Mouse (Mus musculus) thymus, adult 18-20 months (tissue): ENCODE measurements around the gene Mapk13.
"Not testable (repeated sequence)": the region's sequence is repeated elsewhere in the genome, so short reads cannot be mapped to it uniquely, and the experiment has no call there.

Experiments
- DNase-seq, 2 experiments: peaks; one replicate each; pipeline ENCODE4 v3.0.0; 2022; ENCODE audit warnings: mixed read lengths in 2 of 2

Mapk13 gene

DNA sequence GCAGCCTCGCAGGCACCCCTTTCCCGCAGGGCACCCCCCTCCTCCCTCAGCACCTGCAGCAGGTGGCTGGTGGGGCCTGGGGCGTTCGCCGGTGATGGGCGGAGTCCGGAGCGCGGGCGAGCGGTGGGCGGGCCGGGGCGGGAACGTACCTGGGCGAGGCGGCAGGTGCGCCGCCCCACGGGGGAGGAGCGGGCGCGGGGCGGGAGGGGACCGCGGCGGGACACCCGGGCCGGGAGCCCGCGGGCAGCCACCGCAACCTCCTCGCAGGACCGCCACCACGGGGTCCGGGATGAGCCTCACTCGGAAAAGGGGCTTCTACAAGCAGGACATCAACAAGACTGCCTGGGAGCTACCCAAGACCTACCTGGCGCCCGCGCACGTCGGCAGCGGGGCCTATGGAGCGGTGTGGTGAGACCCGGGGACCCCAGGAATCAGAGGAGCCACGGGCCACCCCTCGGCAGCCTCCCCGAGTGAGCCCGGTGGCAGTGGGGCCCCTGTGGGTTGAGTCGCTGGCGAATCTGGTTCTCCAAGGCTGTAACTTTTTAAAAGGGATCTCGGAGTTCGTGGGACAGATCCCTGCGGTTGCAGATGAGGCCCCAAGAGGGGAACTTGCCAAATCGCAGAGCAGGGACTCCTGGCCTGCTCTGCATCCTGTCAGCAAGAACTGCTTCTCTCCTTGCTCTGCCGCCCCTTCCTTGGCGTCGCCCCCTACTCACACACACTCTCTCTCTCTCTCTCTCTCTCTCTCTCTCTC lies at the start of gene Mapk13:
Gene Mapk13 (plus strand): TSS at position 177 of the 754 bp plus-strand sequence.
- DNase-seq, result no peak

DNA sequence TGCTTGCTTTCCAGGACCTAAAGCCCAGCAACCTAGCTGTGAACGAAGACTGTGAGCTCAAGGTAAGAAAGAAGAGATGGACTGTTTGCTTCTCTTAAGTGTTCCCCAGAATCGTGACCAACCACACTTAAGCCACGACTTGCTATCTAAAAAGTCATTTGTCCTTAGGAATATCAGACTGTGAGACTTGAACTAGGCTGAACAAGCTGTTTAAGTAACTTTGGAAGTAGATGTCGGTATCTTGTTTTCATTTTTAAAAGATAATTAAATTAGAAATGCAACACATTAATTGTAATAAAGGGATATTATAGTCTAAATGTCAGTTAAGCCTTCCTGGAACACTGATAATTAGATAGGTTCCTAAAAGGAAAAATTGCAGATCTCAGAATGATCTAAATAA lies 43.3 kb upstream of the Mapk13 start, which contains the start of gene AC170998.1:
Gene AC170998.1 (plus strand): TSS at position 301 of the 400 bp plus-strand sequence.
- no peak for DNase-seq

DNA sequence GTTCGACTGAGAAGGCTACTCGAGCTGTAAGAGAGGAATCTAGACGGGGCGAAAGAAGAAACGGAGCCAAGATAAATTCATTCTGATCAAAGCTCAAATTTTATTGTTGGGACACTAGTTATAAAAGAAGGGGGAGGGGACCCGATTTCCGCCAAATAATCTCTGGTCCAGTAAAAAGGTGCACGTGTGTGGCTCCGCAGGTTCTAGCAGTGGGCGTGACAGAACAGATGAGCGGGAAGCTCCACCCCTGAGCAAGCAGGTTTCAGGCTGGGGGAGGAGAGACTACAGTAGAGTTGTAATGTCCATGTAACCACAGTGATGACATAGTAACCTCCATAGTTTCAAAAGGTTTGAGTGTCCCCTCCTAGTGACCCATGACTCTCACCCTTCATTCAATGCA lies 41.6 kb upstream of the Mapk13 start:
- not testable (repeated sequence) for DNase-seq

DNA sequence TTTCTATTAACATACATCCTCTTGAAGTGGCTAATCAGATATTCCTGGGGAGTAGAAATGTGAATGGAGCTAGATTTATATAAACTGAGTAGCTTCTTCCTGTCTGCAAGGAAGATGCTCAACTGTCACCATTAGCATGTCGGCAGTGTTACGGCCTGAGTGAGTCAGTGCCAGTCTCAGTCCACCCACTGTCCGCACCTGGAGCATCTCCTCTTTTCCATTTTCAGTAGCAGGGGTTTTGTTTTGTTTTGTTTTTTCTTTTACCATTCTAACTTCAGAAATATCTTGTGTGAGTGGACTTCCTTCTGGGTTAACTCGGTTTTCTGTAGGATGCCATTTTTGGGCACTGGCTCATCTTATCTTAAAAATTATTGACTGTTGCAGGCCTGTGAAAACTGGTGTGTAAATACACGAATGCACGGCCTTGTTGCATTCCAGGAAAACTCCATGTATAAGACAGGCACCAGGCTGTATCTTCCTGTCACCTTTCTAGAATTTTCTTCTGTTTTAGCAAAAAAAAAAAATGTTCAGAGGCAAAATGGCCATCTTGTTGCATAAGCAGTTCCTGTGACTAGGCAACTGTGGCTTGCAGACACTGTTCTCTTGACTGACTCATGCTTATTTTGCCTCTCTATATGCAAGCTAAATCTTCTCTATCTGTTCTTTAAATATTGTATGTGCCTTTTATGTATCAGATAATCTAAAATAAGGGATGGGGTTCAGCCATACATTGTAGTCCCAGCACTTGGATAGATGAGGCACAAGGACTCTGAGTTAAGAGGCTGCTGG lies 33.6 kb upstream of the Mapk13 start:
- no peak for DNase-seq

DNA sequence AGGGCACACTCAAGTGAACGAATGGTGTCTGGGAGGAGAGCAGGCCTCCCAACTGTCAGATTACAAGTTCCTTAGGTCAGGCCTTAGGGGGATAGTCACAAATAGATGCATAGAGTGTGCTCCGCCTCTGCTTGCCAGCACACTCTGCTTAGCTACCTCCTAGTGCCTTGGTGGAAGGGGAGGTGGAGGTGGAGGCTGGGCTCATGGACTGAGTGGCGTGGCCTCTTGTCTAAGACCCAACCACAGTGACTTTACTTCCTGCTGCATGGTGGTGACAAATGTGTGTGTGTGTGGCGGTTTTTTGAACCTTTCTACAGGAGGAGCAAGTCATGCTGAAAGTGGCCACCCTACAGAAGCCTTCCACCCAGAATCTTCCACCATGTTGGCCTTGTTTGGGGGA lies 32.6 kb upstream of the Mapk13 start:
- DNase-seq, result no peak

DNA sequence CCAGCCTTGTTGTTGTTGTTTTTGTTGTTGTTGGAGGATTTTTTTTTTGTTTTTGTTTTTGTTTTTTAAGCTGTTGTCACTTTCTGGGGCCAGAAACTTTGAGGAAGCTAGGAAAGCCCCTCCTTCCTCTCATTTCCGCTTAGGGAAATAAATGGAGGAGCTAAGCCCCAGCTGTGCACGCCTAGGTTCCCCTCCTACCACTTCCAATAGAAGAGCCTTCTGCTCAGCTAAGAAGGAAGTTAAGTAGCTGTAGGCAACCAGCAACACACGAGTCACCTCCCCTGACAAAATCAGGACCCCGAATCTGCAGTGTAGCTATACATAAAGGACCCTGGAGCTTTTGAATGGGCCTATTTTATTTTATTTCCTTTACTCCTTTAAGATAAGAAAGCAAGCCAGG lies 31.1 kb upstream of the Mapk13 start:
- DNase-seq, result no peak

DNA sequence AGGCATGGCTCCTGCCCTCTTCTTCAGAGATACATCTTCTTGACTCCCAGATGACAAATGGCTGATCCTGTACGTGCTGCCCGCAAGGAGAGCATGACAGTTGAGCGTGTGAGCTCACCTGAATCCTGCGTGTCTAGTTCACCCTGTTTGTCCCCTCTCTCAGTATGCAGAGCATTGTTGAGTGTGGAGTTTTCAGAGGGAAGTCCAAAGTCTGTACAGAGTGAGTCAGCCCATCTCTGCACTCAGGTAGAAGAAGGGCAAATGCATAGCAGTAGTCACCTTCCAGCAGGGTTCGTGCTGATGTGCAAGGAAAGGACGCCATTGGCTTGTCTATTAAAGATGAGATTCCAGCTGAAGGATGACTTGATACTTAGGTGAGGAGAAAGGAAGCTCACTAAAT lies 29.9 kb upstream of the Mapk13 start:
- no peak for DNase-seq

DNA sequence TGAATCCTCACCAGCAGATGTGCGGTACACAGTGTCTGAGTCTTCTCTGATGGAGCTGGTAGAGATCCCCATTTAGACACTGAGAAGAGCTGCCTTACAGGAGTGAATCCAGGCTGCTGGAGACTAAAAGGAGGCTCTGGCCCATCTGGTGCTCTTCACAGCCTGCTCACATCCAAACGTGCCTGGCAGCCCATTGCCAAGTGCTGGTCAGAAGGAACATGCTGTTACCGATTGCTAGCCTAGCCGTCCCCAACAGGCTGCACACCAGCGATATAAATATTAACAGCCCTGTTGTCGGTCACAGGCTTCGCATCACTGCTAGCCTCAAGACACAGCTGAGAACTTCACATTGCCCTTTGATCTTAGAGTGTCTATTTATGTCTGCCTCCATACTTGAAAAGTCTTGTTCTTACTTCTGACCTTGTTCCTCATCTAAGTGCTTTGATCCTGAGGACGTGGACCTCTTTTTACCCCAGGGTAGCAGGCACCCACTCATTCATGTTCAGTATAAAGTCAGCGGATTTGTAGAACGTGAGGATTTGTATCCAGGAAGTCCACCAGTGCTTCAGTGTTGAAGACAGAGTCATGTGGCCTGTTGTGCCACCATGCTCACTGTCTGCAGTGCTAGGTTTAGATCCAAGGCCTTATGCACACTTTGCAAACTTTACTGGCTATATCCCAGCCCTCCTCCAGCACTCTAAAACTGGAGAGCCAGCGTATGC lies 25.8 kb upstream of the Mapk13 start:
- DNase-seq, result no peak

DNA sequence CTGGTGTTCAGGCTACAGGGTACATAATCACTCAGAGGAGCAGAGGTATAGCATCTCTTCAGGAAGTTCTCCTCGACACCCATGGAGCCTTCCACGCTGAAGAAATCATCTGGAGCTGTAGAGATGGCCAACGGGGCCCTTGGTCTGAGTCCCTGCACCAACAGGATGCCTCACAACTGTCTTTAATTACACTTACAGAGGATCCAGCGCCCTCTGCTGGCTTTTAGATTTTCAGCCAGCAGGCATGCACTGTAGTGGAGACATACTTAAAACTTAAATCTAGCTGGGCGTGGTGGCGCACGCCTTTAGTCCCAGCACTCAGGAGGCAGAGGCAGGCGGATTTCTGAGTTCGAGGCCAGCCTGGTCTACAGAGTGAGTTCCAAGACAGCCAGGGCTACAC lies 25.2 kb upstream of the Mapk13 start:
- DNase-seq, result no peak

DNA sequence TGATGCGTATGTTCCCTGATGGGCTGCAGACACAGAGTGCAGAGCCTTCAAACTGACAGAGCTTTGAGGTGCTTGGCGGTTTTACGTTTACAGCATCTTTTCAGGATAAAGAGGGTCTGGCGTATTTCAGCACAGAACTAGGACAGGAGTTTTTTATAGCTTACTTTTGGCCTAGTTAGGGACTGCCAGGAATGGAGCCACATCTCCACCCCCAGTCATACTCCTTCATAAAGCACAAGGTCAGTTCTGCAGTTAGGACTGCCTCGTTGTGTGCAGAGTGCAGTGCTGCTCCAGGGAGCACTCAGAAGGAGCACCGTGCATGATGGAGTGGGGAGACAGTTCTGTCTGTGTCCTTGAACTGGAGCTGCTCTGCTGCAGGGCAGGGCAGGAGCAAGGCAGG lies 23.3 kb upstream of the Mapk13 start:
- no peak for DNase-seq

DNA sequence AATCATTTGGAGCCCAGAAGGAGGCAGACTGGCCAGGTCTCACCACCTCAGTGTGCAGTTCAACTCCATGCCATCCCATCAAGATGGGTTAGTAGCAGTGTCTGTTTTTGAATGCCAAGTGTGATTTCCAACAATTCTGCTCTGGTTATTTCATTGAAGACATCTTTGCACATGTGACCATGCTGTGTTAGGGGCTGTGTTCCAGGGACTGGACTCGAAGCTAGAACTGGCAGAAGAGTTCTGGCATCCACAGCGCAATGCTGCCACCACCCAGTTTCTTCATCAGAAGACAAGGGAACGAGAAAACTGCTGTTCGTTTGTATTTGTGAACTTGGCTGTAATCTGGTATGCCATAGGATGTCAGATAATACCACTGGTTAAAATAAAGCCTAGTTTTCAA lies 21.1 kb upstream of the Mapk13 start:
- DNase-seq, result no peak

DNA sequence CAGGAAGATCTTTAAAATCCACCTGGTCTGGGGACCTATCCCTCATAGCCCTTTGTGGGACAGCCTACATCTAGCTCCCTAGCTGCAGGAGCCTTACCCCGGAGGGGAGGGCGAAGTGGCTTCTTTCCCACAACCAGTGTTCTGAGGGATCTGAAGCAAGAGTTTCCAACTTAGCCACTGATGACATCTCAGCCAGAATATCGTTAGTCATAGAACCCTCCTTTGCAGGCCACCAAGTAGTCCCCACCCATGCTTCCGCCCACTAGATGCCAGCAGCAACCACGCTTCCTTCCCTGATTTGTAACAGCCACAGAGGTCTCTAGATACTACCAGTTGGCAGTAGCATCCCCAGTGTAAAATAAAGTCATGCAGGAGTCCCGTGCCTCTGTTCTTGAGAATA lies 18.5 kb upstream of the Mapk13 start:
- DNase-seq, result no peak

DNA sequence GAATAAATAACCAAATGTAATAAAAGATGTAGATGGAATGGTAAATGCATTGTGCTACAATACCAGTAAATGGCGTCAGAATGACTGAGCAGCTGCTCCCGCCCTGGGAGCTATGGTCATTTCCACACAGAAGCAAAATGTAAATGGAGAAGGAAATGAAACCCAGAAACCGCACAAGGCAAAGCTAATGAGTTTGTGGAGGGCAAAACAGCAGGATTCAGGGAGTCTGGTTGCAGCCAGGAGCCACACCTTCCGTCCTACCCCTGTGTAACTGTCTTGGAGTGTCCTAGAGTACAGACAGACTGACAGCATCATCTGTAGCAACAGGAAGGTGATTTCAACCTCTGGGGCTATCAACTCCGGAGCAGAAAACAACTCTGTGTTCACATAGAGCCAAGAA lies 12.7 kb upstream of the Mapk13 start:
- no peak for DNase-seq

DNA sequence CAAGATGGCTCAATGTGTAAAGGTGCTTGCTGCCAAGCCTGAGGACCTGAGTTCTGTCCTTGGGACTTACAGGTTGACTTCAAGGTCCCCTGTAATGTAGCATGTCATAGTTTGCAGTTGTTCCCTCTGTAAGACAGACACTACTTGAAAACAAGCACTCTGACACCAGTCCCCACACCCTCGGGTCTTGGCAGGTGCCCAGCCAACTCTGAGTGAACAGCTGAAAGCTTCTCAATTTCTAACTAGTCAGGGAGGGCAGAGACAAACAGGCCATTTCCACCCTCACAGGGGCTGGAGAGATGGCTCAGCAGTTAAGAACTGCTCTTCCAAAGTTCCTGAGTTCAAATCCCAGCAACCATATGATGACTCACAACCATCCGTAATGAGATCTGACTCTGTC lies 11.6 kb upstream of the Mapk13 start:
- DNase-seq, result no peak

DNA sequence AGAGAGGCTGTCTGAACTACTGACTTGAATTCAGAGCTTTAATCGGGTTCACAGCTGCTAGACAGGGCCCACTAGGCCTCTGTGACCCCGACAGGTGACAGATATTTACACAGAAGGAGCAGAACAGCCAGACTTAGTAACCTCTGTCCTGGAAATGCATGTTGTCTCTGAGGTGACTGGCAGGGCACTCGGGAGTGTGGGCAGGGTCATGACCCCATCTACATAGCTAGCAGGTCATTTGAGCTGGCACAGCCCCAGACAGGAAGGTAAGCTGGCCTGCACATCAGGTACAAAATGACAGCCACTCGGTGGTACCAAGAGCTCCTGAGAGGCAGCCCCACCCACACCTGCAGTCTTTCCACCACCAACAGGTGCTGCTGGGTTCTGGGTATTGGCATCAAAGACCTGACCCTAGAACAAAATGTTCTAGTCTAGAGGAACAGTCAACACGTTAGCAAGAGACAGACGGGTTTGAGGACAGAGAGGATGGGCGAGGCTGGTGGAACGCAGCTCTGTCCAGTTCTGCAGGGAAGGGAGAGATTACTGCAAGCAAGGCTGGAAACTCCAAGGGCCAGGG lies 8.3 kb upstream of the Mapk13 start:
- no peak for DNase-seq

DNA sequence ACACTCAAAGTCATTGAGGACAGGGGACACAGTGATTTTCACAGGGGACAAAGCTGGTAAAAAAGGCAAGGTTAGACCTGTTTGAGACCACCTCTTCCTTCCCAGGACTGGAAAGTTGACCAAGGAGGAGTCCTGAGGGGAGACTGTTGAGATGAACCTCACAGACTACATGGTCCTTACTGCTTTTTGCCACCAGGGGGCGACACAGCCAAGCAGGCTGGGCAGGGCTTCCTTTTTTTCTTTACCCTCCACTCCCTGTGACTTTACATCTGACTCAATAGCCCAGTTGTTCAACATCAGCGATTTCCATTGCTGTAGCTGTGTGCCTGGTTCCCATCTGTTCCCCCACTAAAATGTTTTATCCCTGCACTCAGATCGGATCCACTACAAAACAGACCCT lies 7.2 kb upstream of the Mapk13 start:
- DNase-seq, result peak; percentile 30 to 45

DNA sequence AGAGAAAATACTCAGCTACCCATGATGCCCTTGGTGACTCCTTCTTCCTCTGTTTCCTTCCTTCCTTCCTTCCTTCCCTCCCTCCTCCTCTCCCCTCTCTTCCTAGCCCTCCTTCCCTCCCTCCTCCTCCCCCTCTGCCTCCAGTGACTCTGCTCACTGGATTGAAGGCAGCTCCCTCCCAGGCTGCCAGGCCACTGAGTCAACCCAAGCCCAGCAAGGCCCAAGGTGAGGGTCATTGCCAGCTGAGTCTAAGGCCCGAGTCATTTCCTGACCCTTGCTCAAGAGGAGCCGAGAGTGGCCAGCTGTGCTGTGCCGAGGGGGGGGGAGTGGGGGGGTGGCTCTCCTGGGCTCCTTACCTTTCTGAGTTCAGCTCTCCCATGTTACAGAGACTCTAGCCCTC lies 2.9 kb upstream of the Mapk13 start:
- DNase-seq, result no peak

DNA sequence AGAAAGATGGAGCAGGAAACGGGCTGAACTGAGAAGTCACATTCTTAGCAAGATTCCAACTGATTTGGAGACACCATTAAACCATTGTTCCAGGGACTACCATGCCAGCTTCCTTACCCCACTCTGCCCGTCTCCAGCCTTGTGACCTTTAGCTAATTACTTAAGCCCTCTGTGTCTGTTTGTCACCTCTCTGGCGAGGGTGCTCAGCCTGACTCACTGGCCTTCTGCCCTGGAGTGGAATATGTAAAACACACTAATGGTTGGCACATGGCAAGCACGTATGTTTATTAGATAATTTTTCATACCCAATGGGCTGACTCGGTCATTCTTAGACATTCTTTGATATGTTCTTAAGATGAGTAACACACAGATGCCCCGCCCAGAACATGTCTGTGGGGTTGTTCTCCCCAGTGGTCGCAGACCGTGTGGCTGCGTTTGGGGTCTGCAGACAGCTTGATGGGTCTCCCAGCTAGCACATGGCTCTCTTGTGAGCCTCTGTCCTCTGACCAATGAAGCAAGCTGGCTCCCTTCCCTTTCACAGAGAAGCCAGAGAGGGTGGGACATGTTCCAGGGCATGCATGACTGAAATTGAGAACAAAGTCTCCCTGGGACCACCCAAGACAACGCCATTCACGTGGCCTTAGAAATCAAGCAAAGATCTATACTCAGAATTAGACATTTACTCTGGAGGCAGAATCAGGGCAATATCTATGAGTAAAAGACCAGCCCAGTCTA lies 2.1 kb upstream of the Mapk13 start:
- DNase-seq, result no peak

DNA sequence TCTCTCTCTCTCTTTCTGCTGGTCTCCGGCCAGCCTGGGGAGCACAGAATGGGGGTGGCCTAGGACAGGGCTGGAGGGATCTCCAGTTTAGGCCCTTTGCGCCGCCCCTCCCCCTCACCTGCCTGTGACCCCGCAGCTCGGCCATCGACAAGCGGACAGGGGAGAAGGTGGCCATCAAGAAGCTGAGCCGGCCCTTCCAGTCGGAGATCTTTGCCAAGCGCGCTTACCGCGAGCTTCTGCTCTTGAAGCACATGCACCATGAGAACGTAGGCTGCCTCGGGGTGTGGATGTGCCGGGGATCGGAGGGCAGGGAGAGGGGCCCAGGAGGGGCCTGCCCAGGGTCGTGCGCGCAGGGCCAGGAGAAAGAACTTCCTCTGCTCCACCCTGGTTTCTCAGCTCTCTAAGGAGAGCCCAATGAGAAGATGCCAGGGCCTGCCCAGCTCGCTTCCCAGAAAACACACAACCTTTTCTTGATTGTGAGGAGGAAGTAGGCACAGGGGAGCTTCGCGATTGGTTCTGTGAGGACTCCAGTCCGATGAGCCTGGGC lies 851 bp downstream of the Mapk13 start:
- no peak for DNase-seq

DNA sequence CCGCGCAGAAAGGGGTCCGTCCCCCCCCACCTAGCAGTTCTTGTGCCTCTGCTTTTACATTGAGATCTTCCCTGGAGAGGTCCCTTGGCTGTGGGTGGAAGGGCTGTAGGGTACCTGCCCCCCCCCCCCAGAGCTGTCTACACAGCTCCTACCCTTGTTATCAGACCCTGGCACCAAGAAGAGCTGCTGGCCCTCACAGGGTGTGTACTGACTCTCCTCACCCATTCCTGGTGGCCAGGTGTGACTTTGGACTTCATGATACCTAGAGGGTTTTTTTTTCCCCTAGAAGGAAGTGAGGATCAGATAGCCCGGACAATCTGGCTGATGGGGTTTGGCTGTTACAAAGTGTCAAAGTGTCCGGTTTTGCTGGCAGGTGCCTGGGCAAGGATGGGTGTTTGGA lies 2.2 kb downstream of the Mapk13 start:
- DNase-seq, result no peak

DNA sequence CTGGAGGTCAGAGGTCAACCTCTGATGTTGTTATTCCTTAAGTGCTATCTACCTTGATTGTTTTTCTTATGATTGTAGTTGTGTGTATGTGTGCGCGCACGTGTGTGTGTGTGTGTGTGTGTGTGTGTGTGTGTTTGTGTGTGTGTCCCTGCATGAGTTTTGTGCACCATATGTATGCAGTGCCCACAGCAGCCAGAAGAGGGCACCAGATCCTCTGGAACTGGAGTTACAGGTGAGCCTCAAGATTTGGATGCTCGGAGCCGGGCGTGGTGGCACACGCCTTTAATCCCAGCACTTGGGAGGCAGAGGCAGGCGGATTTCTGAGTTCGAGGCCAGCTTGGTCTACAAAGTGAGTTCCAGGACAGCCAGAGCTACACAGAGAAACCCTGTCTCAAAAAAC lies 5.2 kb downstream of the Mapk13 start:
- DNase-seq, result not testable (repeated sequence)

DNA sequence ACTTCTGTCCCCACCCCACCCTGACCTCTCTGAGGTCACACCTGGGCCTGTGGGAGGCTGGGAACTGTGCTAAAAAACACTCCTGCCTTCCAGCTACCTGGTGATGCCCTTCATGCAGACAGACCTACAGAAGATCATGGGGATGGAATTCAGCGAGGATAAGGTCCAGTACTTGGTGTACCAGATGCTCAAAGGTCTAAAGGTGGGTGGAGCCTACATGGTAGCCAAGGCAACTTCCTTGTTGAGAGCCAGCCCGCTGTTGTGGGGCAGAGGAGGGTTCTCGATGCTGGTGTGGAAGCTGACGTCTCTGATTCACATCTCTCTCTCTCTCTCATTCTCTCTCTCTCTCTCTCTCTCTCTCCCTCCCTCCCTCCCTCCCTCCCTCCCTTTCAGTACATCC lies 6.1 kb downstream of the Mapk13 start:
- DNase-seq, result no peak
